Mouse (Mus musculus): ENCODE data around the gene Ucp2. TPM values are rescaled to one million over a fixed set of nuclear protein-coding genes. Genes with fewer than 3 reads are reported as not detected.

Gene Ucp2
- polyA plus RNA-seq, 1 experiment from 2014 or later, result 281 TPM

DNA sequence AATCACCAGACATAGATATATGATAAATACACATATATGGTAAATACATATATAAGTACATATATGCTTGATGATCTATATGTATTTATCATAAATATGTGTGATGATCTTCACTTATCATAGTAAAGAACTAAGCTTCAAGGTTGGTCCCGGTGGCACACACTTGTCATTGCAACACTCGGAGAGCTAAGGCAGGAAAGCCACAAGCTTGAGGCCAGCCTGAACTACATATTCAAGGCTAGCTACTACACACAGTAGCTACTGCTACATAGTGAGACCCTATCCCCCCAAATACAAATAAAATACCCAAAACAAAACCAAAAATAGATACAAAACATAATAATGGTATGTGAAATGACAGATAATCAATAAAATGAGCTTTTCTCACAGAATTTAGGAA, 42.7 kb downstream of the Ucp2 start:
- TF ChIP-seq CTCF (IDR thresholded peaks at IDR 0.05; ENCODE audit: low read depth), result no peak
- 65% methylated on average over 2 of the region's 2 CpGs for WGBS
- H3K27ac ChIP-seq (ENCODE audit: low read depth, low read length), result no peak overlapping the region
- H3K9me3 ChIP-seq (ENCODE audit: control insufficient read depth), result no peaks in the 10 kb centered on the region
- H3K36me3 ChIP-seq (ENCODE audit: control insufficient read depth, insufficient read depth), result peaks cover 15% of the 10 kb centered on the region
- ATAC-seq, result no peak
- no peak overlapping the region for H3K4me2 ChIP-seq (replicated peaks; ENCODE audit: low read depth)
- H3K27me3 ChIP-seq (replicated peaks; ENCODE audit: control insufficient read depth, insufficient read depth, low read length), result no peaks in the 10 kb centered on the region
- no peak overlapping the region for H3K4me3 ChIP-seq (ENCODE audit: low read depth, low read length)
- no peak overlapping the region for H3K9ac ChIP-seq (ENCODE audit: low read depth, low read length)
- peaks cover 5% of the 10 kb centered on the region; the same call in 1 of the 2 replicates for H3K4me1 ChIP-seq (replicated peaks; ENCODE audit: control insufficient read depth, insufficient read depth, low read length)

DNA sequence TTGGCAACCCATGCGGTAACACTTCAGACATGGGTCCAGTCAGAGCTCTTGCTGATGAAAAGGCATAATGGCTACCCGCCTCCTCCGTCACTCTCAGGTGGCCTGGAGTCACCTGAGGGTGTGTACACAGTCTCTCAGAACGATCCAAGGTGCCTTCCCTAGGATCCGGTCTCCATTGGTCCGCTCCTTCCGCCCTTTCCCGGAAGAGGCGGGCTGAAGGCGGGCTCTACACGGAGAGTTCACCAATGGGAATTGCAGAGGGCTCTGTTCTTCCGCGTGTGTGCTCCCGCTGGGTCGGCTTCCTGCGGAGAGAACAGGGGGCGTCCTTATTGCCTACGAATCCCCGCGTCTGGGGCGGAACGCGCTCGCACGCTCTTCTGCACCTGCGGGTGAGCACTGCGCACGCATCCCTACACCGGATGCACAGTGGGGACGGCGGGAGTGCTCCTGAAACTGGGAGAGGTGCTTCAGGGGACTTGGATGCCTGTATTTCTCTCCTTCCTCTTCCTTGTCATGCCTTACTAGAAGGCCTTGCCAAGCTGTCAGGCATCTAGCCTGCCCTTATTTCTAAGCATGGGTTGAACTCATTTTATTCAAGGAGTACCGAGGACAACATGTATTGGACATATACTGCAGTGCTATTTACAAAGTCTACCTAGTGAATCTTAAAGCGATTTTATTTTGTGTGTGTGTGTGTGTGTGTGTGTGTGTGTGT, 43.8 kb downstream of the Ucp2 start, which contains the start of gene Coa4:
TSS of gene Coa4 (plus strand) at position 268 of the 715 bp plus-strand sequence.
- TF ChIP-seq CTCF (IDR thresholded peaks at IDR 0.05; ENCODE audit: low read depth), result 0 out of 2 replicates have a peak, but pooled peaks have one; percentile 33
- no peaks in the 10 kb centered on the region for H3K9me3 ChIP-seq (ENCODE audit: control insufficient read depth)
- H3K36me3 ChIP-seq (ENCODE audit: control insufficient read depth, insufficient read depth), result peaks cover 15% of the 10 kb centered on the region
- H3K4me1 ChIP-seq (replicated peaks; ENCODE audit: control insufficient read depth, insufficient read depth, low read length), result peaks cover 5% of the 10 kb centered on the region; the same call in 1 of the 2 replicates
- H3K4me2 ChIP-seq (replicated peaks; ENCODE audit: low read depth), result peak within 1 kb of the TSS; percentile 67
- H3K4me3 ChIP-seq (ENCODE audit: low read depth, low read length), result peak within 1 kb of the TSS; percentile 44
- H3K27ac ChIP-seq (ENCODE audit: low read depth, low read length), result peak within 1 kb of the TSS; percentile 80
- H3K27me3 ChIP-seq (replicated peaks; ENCODE audit: control insufficient read depth, insufficient read depth, low read length), result no peaks in the 10 kb centered on the region
- H3K9ac ChIP-seq (ENCODE audit: low read depth, low read length), result peak within 1 kb of the TSS; percentile 43
- ATAC-seq, result peak; percentile 99
- under 1% methylated on average over 33 of the region's 33 CpGs for WGBS

DNA sequence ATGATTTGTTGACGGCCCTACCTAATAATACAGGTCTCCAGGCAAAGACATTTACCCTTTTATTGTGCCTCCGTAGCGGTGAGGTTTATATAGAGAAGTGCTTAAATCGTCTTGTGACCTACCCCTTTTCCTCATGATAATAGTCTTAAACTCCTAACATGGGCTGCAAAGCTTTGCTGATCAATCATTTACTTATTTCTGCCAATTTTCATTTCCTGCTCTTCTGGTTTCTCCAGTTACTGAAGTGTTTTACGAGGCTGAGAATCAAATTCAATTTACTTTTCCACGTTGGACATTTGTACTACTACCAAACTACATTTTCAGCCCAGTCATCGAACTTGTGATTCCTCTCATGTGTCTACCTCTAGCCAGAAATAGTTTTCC, 44.4 kb downstream of the Ucp2 start:
- H3K4me3 ChIP-seq (ENCODE audit: low read depth, low read length), result peak overlapping the region; percentile 44
- no peaks in the 10 kb centered on the region for H3K9me3 ChIP-seq (ENCODE audit: control insufficient read depth)
- peak overlapping the region; percentile 67 for H3K4me2 ChIP-seq (replicated peaks; ENCODE audit: low read depth)
- no peaks in the 10 kb centered on the region for H3K27me3 ChIP-seq (replicated peaks; ENCODE audit: control insufficient read depth, insufficient read depth, low read length)
- no peak for TF ChIP-seq CTCF (IDR thresholded peaks at IDR 0.05; ENCODE audit: low read depth)
- H3K27ac ChIP-seq (ENCODE audit: low read depth, low read length), result peak overlapping the region; percentile 80
- WGBS, result 12% methylated on average over 7 of the region's 7 CpGs
- H3K9ac ChIP-seq (ENCODE audit: low read depth, low read length), result peak overlapping the region; percentile 43
- H3K4me1 ChIP-seq (replicated peaks; ENCODE audit: control insufficient read depth, insufficient read depth, low read length), result peaks cover 5% of the 10 kb centered on the region; the same call in 1 of the 2 replicates
- ATAC-seq, result peak; percentile 57
- peaks cover 15% of the 10 kb centered on the region for H3K36me3 ChIP-seq (ENCODE audit: control insufficient read depth, insufficient read depth)

DNA sequence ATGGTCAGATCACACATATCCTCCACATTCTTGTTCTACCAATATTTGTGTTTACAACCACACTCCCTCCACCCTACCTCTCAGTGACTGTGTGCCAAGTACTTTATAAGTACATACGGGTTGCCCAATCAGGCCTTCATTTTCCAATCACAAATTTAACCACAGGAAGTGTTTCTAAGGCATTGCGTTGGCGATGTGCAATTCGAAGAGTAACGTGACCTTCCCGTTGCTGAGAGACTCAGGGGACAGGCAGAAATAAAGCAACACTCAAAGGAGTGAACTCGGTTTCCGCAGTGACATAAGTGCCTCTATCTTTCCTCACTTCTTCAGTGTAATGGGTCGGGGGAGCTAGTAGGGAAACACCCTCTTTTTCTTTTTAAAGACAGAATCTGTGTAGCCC, 46.4 kb downstream of the Ucp2 start:
- H3K36me3 ChIP-seq (ENCODE audit: control insufficient read depth, insufficient read depth), result peaks cover 15% of the 10 kb centered on the region
- H3K4me1 ChIP-seq (replicated peaks; ENCODE audit: control insufficient read depth, insufficient read depth, low read length), result peaks cover 5% of the 10 kb centered on the region; the same call in 1 of the 2 replicates
- H3K9me3 ChIP-seq (ENCODE audit: control insufficient read depth), result no peaks in the 10 kb centered on the region
- no peak overlapping the region for H3K4me3 ChIP-seq (ENCODE audit: low read depth, low read length)
- H3K27ac ChIP-seq (ENCODE audit: low read depth, low read length), result no peak overlapping the region
- ATAC-seq, result no peak
- no peaks in the 10 kb centered on the region for H3K27me3 ChIP-seq (replicated peaks; ENCODE audit: control insufficient read depth, insufficient read depth, low read length)
- no peak overlapping the region for H3K9ac ChIP-seq (ENCODE audit: low read depth, low read length)
- WGBS, result 94% methylated on average over 9 of the region's 9 CpGs
- H3K4me2 ChIP-seq (replicated peaks; ENCODE audit: low read depth), result no peak overlapping the region
- TF ChIP-seq CTCF (IDR thresholded peaks at IDR 0.05; ENCODE audit: low read depth), result no peak

DNA sequence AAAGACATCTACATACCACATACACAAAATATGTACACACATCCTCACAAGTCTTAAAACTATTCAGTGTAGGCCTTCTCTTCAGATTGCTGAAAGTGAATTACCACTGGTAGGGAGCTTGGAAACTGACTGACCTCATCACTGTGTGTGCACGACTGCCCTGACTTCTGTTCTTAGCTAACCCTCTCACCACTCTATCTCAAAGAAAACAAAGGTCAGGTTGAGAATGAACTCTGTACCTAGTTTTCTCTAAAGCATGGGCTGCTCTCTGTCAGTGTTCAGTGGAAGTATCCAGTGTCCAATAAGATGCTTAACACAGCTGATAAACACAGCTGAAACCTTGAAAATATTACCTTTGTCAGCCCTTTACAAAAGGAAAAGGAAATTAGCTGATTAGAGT, 51.3 kb downstream of the Ucp2 start:
- no peak overlapping the region for H3K9ac ChIP-seq (ENCODE audit: low read depth, low read length)
- ATAC-seq, result peak; percentile 94
- H3K4me1 ChIP-seq (replicated peaks; ENCODE audit: control insufficient read depth, insufficient read depth, low read length), result no peaks in the 10 kb centered on the region
- no peaks in the 10 kb centered on the region for H3K9me3 ChIP-seq (ENCODE audit: control insufficient read depth)
- peaks cover 16% of the 10 kb centered on the region for H3K36me3 ChIP-seq (ENCODE audit: control insufficient read depth, insufficient read depth)
- H3K27me3 ChIP-seq (replicated peaks; ENCODE audit: control insufficient read depth, insufficient read depth, low read length), result no peaks in the 10 kb centered on the region
- 0 out of 2 replicates have a peak overlapping the region, but pooled peaks have one; percentile 18 for H3K4me2 ChIP-seq (replicated peaks; ENCODE audit: low read depth)
- H3K27ac ChIP-seq (ENCODE audit: low read depth, low read length), result peak overlapping the region; percentile 80; the same call in 1 of the 2 replicates
- 22% methylated on average over 1 of the region's 1 CpGs for WGBS
- no peak for TF ChIP-seq CTCF (IDR thresholded peaks at IDR 0.05; ENCODE audit: low read depth)
- H3K4me3 ChIP-seq (ENCODE audit: low read depth, low read length), result no peak overlapping the region

DNA sequence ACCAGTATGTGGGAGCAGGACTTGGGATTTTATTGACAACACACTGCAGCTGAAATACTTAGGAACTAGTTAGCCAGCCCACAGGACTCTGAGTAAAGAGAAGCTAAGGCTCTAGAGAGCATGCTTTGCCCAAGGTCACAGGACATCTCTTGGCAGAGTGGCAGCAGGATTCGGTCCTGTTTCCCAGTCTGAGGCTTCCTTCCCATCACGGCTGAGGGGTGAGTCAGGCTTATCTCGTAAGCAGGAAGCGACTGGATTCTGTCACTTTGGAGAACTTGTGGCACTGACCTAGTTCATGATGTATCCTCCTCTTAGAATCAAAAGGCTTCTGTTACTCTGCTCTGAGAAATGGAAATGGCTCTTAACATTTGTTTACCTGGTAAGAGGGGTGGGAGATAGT, 54.5 kb downstream of the Ucp2 start:
- no peaks in the 10 kb centered on the region for H3K27me3 ChIP-seq (replicated peaks; ENCODE audit: control insufficient read depth, insufficient read depth, low read length)
- no peak overlapping the region for H3K4me2 ChIP-seq (replicated peaks; ENCODE audit: low read depth)
- H3K36me3 ChIP-seq (ENCODE audit: control insufficient read depth, insufficient read depth), result peaks cover 12% of the 10 kb centered on the region; the same call in 1 of the 2 replicates
- H3K4me3 ChIP-seq (ENCODE audit: low read depth, low read length), result no peak overlapping the region
- no peaks in the 10 kb centered on the region for H3K4me1 ChIP-seq (replicated peaks; ENCODE audit: control insufficient read depth, insufficient read depth, low read length)
- WGBS, result 52% methylated on average over 4 of the region's 4 CpGs
- H3K9me3 ChIP-seq (ENCODE audit: control insufficient read depth), result no peaks in the 10 kb centered on the region
- no peak for ATAC-seq
- no peak for TF ChIP-seq CTCF (IDR thresholded peaks at IDR 0.05; ENCODE audit: low read depth)
- no peak overlapping the region for H3K9ac ChIP-seq (ENCODE audit: low read depth, low read length)
- H3K27ac ChIP-seq (ENCODE audit: low read depth, low read length), result no peak overlapping the region

Measured in intestine, postnatal 0 days (tissue).